Mouse (Mus musculus) MEL (cell line): ENCODE data around the gene Rpl37. TPM values are rescaled to one million over a fixed set of nuclear protein-coding genes. Genes with fewer than 3 reads are reported as not detected.
"Not testable (repeated sequence)": the region's sequence is repeated elsewhere in the genome, so short reads cannot be mapped to it uniquely, and the experiment has no call there.

Experiments
- DNase-seq: peaks from one replicate; pipeline ENCODE4 v3.0.0; 2011; ENCODE audit warnings: low read depth, low spot score
- H3K27ac ChIP-seq: 2 replicates; pipeline ENCODE4 v1.5.1; 2012; ENCODE audit warnings: low read depth, mild to moderate bottlenecking, control low read depth, low read length, moderate library complexity; ENCODE audit not compliant: control insufficient read depth
- H3K27me3 ChIP-seq, 2 experiments: fragments of 150-350 bp in 1 of 2; sonication (generic) in 1 of 2; 2 replicates each; pipeline ENCODE4 v1.6.1; 2012; ENCODE audit warnings: low read length in 2 of 2, mild to moderate bottlenecking in 2 of 2, improper control_type of control experiment in 1 of 2, moderate library complexity in 1 of 2; ENCODE audit not compliant: insufficient read depth in 2 of 2, control insufficient read depth in 1 of 2
- H3K36me3 ChIP-seq, 2 experiments: 2 replicates each; pipeline ENCODE4 v1.6.1; 2012 to 2014; ENCODE audit warnings: low read length in 2 of 2, improper control_type of control experiment in 1 of 2, inconsistent platforms in 1 of 2, mild to moderate bottlenecking in 1 of 2; ENCODE audit not compliant: insufficient read depth in 2 of 2, control insufficient read depth in 1 of 2
- H3K4me1 ChIP-seq, 2 experiments: fragments of 150-350 bp in 1 of 2; sonication (generic) in 1 of 2; 2 replicates each; pipeline ENCODE4 v1.6.1; 2012; ENCODE audit warnings: low read length in 2 of 2, improper control_type of control experiment in 1 of 2, mild to moderate bottlenecking in 1 of 2; ENCODE audit not compliant: insufficient read depth in 2 of 2, control insufficient read depth in 1 of 2
- H3K4me3 ChIP-seq, 2 experiments: fragments of 150-350 bp in 1 of 2; sonication (generic) in 1 of 2; 2 replicates each; pipeline ENCODE4 v1.5.1; 2012; ENCODE audit warnings: low read depth in 2 of 2, low read length in 2 of 2, mild to moderate bottlenecking in 2 of 2, moderate library complexity in 2 of 2, control low read depth in 1 of 2, improper control_type of control experiment in 1 of 2; ENCODE audit not compliant: control insufficient read depth in 1 of 2, insufficient read depth in 1 of 2
- H3K79me2 ChIP-seq: 2 replicates; pipeline ENCODE4 v1.6.1; 2012; ENCODE audit warnings: mild to moderate bottlenecking, low read length, moderate library complexity; ENCODE audit not compliant: control insufficient read depth, poor library complexity, insufficient read depth
- H3K9ac ChIP-seq: 2 replicates; pipeline ENCODE4 v1.6.1; 2012; ENCODE audit warnings: low read depth, mild to moderate bottlenecking, control low read depth, low read length, moderate library complexity; ENCODE audit not compliant: control insufficient read depth, poor library complexity, severe bottlenecking
- H3K9me3 ChIP-seq: fragments of 150-350 bp; sonication (generic); replicated peaks from 2 replicates; pipeline ENCODE4 v1.6.1; 2012; ENCODE audit warnings: mild to moderate bottlenecking, low read length, improper control_type of control experiment, moderate library complexity; ENCODE audit not compliant: insufficient read depth
- CHD1 ChIP-seq: IDR thresholded peaks from 2 replicates; pipeline ENCODE4 v1.6.1; 2012; ENCODE audit warnings: low read depth, mild to moderate bottlenecking, inconsistent platforms, low read length, improper control_type of control experiment
- CHD2 ChIP-seq: IDR thresholded peaks from 2 replicates; pipeline ENCODE4 v1.6.1; 2011; ENCODE audit warnings: low read length, improper control_type of control experiment
- ELF1 ChIP-seq: IDR thresholded peaks from 2 replicates; pipeline ENCODE4 v1.6.1; 2014; ENCODE audit warnings: low read depth, mild to moderate bottlenecking, inconsistent platforms, low read length, improper control_type of control experiment, moderate library complexity
- EP300 ChIP-seq, 2 experiments: IDR thresholded peaks; 2 replicates each; pipeline ENCODE4 v1.6.1; 2011; ENCODE audit warnings: improper control_type of control experiment in 2 of 2, low read length in 2 of 2, low read depth in 1 of 2, mild to moderate bottlenecking in 1 of 2
- ETS1 ChIP-seq: IDR thresholded peaks from 2 replicates; pipeline ENCODE4 v1.6.1; 2012; ENCODE audit warnings: low read depth, mild to moderate bottlenecking, inconsistent platforms, low read length, improper control_type of control experiment, moderate library complexity
- GABPA ChIP-seq: IDR thresholded peaks from 2 replicates; pipeline ENCODE4 v1.6.1; 2012; ENCODE audit warnings: low read depth, mild to moderate bottlenecking, inconsistent platforms, low read length, improper control_type of control experiment, moderate library complexity
- GATA1 ChIP-seq: IDR thresholded peaks from 2 replicates; pipeline ENCODE4 v1.6.1; 2011; ENCODE audit warnings: low read depth, low read length, improper control_type of control experiment
- HCFC1 ChIP-seq: IDR thresholded peaks from 2 replicates; pipeline ENCODE4 v1.6.1; 2012; ENCODE audit warnings: low read depth, mild to moderate bottlenecking, inconsistent platforms, low read length, improper control_type of control experiment, moderate library complexity
- JUND ChIP-seq: IDR thresholded peaks from 2 replicates; pipeline ENCODE4 v1.6.1; 2011; ENCODE audit warnings: low read depth, mild to moderate bottlenecking, improper control_type of control experiment, low read length
- KAT2A ChIP-seq: conservative IDR thresholded peaks from 2 replicates; pipeline ENCODE4 v1.6.1; 2012; ENCODE audit warnings: low read depth, low read length, improper control_type of control experiment, inconsistent platforms
- MAX ChIP-seq: IDR thresholded peaks from 2 replicates; pipeline ENCODE4 v1.6.1; 2011; ENCODE audit warnings: low read length, improper control_type of control experiment
- MAZ ChIP-seq: IDR thresholded peaks from 2 replicates; pipeline ENCODE4 v1.6.1; 2012; ENCODE audit warnings: low read depth, mild to moderate bottlenecking, inconsistent platforms, low read length, improper control_type of control experiment
- MXI1 ChIP-seq: IDR thresholded peaks from 2 replicates; pipeline ENCODE4 v1.6.1; 2011; ENCODE audit warnings: mild to moderate bottlenecking, low read depth, low read length, improper control_type of control experiment
- MYC ChIP-seq: IDR thresholded peaks from 2 replicates; pipeline ENCODE4 v1.6.1; 2011; ENCODE audit warnings: low read depth, mild to moderate bottlenecking, low read length, improper control_type of control experiment, moderate library complexity
- NELFE ChIP-seq: IDR thresholded peaks from 2 replicates; pipeline ENCODE4 v1.6.1; 2011; ENCODE audit warnings: low read depth, low read length, improper control_type of control experiment
- NRF1 ChIP-seq: IDR thresholded peaks from 2 replicates; pipeline ENCODE4 v1.6.1; 2014; ENCODE audit warnings: low read depth, mild to moderate bottlenecking, inconsistent platforms, low read length, improper control_type of control experiment, moderate library complexity; ENCODE audit not compliant: poor library complexity, insufficient read depth, severe bottlenecking
- POLR2A ChIP-seq, 2 experiments: IDR thresholded peaks; 2 replicates each; pipeline ENCODE4 v1.6.1; 2011 to 2012; ENCODE audit warnings: low read length in 2 of 2, mild to moderate bottlenecking in 2 of 2, control low read depth in 1 of 2, improper control_type of control experiment in 1 of 2, low read depth in 1 of 2, moderate library complexity in 1 of 2; ENCODE audit not compliant: control insufficient read depth in 1 of 2, insufficient read depth in 1 of 2, poor library complexity in 1 of 2
- POLR2AphosphoS2 ChIP-seq: IDR thresholded peaks from 2 replicates; pipeline ENCODE4 v1.6.1; 2011; ENCODE audit warnings: low read length, improper control_type of control experiment
- RCOR1 ChIP-seq: IDR thresholded peaks from 2 replicates; pipeline ENCODE4 v1.6.1; 2012; ENCODE audit warnings: low read depth, mild to moderate bottlenecking, inconsistent platforms, low read length, improper control_type of control experiment
- SIN3A ChIP-seq: IDR thresholded peaks from 2 replicates; pipeline ENCODE4 v1.6.1; 2012; ENCODE audit warnings: low read length, improper control_type of control experiment, inconsistent platforms
- SMC3 ChIP-seq: IDR thresholded peaks from 2 replicates; pipeline ENCODE4 v1.6.1; 2011; ENCODE audit warnings: low read depth, low read length, improper control_type of control experiment
- TAL1 ChIP-seq: IDR thresholded peaks from 2 replicates; pipeline ENCODE4 v1.6.1; 2012; ENCODE audit warnings: mild to moderate bottlenecking, inconsistent platforms, low read length, moderate library complexity, mixed read lengths
- TBP ChIP-seq: IDR thresholded peaks from 2 replicates; pipeline ENCODE4 v1.8.0; 2011; ENCODE audit warnings: low read depth, low read length, improper control_type of control experiment
- ZMIZ1 ChIP-seq: IDR thresholded peaks from 2 replicates; pipeline ENCODE4 v1.6.1; 2012; ENCODE audit warnings: low read depth, mild to moderate bottlenecking, inconsistent platforms, low read length, improper control_type of control experiment, moderate library complexity
- polyA plus RNA-seq, 2 experiments: library from polyadenylated mRNA; stranded (reverse) in 1 of 2; unstranded in 1 of 2; fragments of >175 nt in 1 of 2; fragments of >200 nt in 1 of 2; gene quantifications; 2 replicates each; pipeline versions ENCODE4 v1.2.1 to v1.2.4; 2012; ENCODE audit warnings: low replicate concordance in 2 of 2, low read depth in 1 of 2; ENCODE audit not compliant: insufficient read length in 2 of 2, insufficient read depth in 1 of 2, missing spikeins in 1 of 2
- total RNA-seq: library from RNA; depleted of rRNA; stranded (reverse); fragments of 300-350 nt; gene quantifications from 2 replicates; pipeline ENCODE4 v1.2.3, GENCODE M21; 2012

The Rpl37 gene
- total and polyA plus RNA-seq, 3 experiments: 923 to 1,669 (median 1,012) TPM

- Histone ChIP-seq H3K27ac (peak overlapping the region; percentile 93), H3K4me1 (peaks cover 16 to 36% of the 10 kb centered on the region in 2 experiments), H3K36me3 (peaks cover 0 to 45% of the 10 kb centered on the region in 2 experiments; a peak in 2 of 4 replicates), H3K9ac (peak overlapping the region; percentile 41), H3K4me3 (peak overlapping the region; percentile 28 to 48)
- DNase-seq: peak; percentile 62
- H3K9me3 ChIP-seq, H3K27me3 ChIP-seq, H3K79me2 ChIP-seq: not testable (repeated sequence)
- 0 out of 2 replicates have a peak, but pooled peaks have one; percentile 34 for TF ChIP-seq HCFC1
- TF ChIP-seq RCOR1: peak; percentile 28; the same call in 1 of the 2 replicates
- TF ChIP-seq ZMIZ1: 0 out of 2 replicates have a peak, but pooled peaks have one; percentile 33
- peak; percentile 63; the same call in 1 of the 2 replicates for TF ChIP-seq TBP
- TF ChIP-seq EP300 (IDR thresholded peaks at IDR 0.05; ENCODE audit: low read depth in 1 of 2, low read length in 2 of 2): peak; percentile 43 to 46; a peak in 1 of 4 replicates
- TF ChIP-seq NELFE: peak; percentile 21; the same call in 1 of the 2 replicates
- peak; percentile 33; the same call in 1 of the 2 replicates for TF ChIP-seq ELF1
- peak; percentile 76 for TF ChIP-seq GATA1
- TF ChIP-seq POLR2A (IDR thresholded peaks at IDR 0.05; ENCODE audit: control insufficient read depth in 1 of 2, insufficient read depth in 1 of 2, low read depth in 1 of 2, low read length in 2 of 2, poor library complexity in 1 of 2): peak in 1 of 2 experiments; percentile 43; a peak in 1 of 4 replicates
- peak; percentile 40; the same call in 1 of the 2 replicates for TF ChIP-seq SIN3A
- TF ChIP-seq ETS1: peak; percentile 25; the same call in 1 of the 2 replicates
- TF ChIP-seq, all 39 proteins: peak for 11; not testable (repeated sequence) for 28
Observed at GRCm38 (mm10) chr15:5130887-5131668, 14.6 kb downstream of the Rpl37 start.

DNA sequence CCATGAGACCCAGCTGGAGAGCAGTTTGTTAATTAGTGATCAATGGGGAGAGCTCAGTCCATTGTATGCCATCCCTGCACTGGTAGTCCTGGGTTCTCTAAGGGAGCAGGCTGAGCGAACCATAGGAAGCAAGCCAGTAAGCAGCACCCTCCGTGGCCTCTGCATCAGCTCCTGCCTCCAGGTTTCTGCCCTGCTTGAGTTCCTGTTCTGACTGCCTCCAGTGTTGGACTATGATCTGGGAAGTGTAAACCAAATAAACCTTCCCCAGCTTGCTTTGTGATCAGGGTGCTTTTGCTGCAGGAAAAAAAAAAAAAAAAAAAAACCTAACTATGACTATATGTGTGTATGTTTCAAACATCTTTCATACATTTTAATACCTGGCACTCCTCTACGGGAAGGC, 16.9 kb downstream of the Rpl37 start:
- TF ChIP-seq GABPA: no peak
- no peak for TF ChIP-seq TAL1
- TF ChIP-seq MAX: no peak
- no peak for TF ChIP-seq CHD1
- TF ChIP-seq JUND: no peak
- no peak for TF ChIP-seq MAZ
- no peak for TF ChIP-seq ELF1
- no peak for TF ChIP-seq MXI1
- no peak for TF ChIP-seq KAT2A
- TF ChIP-seq POLR2AphosphoS2: no peak
- TF ChIP-seq NRF1: no peak
- no peak for TF ChIP-seq SMC3
- TF ChIP-seq ETS1: no peak
- no peak for TF ChIP-seq CHD2
- TF ChIP-seq ZMIZ1: no peak
- no peak for TF ChIP-seq MYC
- TF ChIP-seq, all 39 proteins: peak for 0
- Histone ChIP-seq H3K9me3 (no peaks in the 10 kb centered on the region), H3K27ac (no peak overlapping the region), H3K79me2 (no peaks in the 10 kb centered on the region), H3K4me3 (no peak overlapping the region), H3K36me3 (peaks cover 0 to 35% of the 10 kb centered on the region in 2 experiments; a peak in 2 of 4 replicates), H3K9ac (no peak overlapping the region), H3K27me3 (no peaks in the 10 kb centered on the region), H3K4me1 (peaks cover 17 to 26% of the 10 kb centered on the region in 2 experiments)
- no peak for DNase-seq
